Comparison of ENCODE assay signal across 8 mouse cellular contexts in genomic region chr5:23782931-23783877, GRCm38 (mm10). TPM values are rescaled to one million over a fixed set of nuclear protein-coding genes. Genes with fewer than 3 reads are reported as not detected.
DNase-seq lines count a peak whose midpoint lies in the region; ATAC-seq and TF ChIP-seq lines count a peak whose summit lies in the region.

Gene Pus7, minus strand, starts transcription at chr5:23783711.

- WGBS in forebrain, embryonic 14.5 days = under 1% methylated on average over 81 of the region's 86 CpGs
- under 1% methylated on average over 86 of the region's 86 CpGs for WGBS in large intestine, adult 2 months
- WGBS in lung, adult 2 months = under 1% methylated on average over 85 of the region's 86 CpGs
- WGBS in neural tube, embryonic 15.5 days = under 1% methylated on average over 74 of the region's 86 CpGs

- ATAC-seq in G1E (ENCODE audit: extremely low read depth, insufficient number of reproducible peaks, low FRiP score, poor library complexity, severe bottlenecking) = peak; percentile 58
- peak; percentile 95 for ATAC-seq in forebrain, embryonic 14.5 days
- peak; percentile 93 for ATAC-seq in neural tube, embryonic 15.5 days (ENCODE audit: low FRiP score)

- peak; percentile 27; the same call in 1 of the 2 replicates for TF ChIP-seq POLR2A in lung, adult 2 months (IDR thresholded peaks at IDR 0.05; ENCODE audit: borderline replicate concordance, extremely low read depth, low read depth, low read length)

- peaks cover 36% of the 10 kb centered on the region for H3K4me1 ChIP-seq in G1E (ENCODE audit: insufficient read depth, low read depth, low read length)
- H3K4me1 ChIP-seq in forebrain, embryonic 14.5 days (ENCODE audit: control insufficient read depth, insufficient read depth, low read length) = peaks cover 6% of the 10 kb centered on the region
- no peaks in the 10 kb centered on the region for H3K4me1 ChIP-seq in lung, adult 2 months (ENCODE audit: control insufficient read depth, insufficient read depth, low read length)
- peaks cover 30% of the 10 kb centered on the region for H3K4me1 ChIP-seq in neural tube, embryonic 15.5 days

- no peak within 1 kb of the TSS for H3K27ac ChIP-seq in forebrain, embryonic 14.5 days (ENCODE audit: low read depth, low read length)
- peak within 1 kb of the TSS; percentile 65 for H3K27ac ChIP-seq in neural tube, embryonic 15.5 days (replicated peaks)

- peak within 1 kb of the TSS; percentile 87 for H3K4me3 ChIP-seq in G1E (ENCODE audit: low read depth, low read length)
- H3K4me3 ChIP-seq in forebrain, embryonic 14.5 days (ENCODE audit: low read depth, low read length) = peak within 1 kb of the TSS; percentile 83
- peak within 1 kb of the TSS; percentile 63 for H3K4me3 ChIP-seq in lung, adult 2 months (replicated peaks; ENCODE audit: extremely low read depth, low read depth, low read length)
- H3K4me3 ChIP-seq in neural tube, embryonic 15.5 days (replicated peaks) = peak within 1 kb of the TSS; percentile 88

- intact Hi-C loops in heart, postnatal 14 days (cut with DNase I) = no loop called here

- H3K9ac ChIP-seq in forebrain, embryonic 14.5 days (ENCODE audit: low read length) = peak within 1 kb of the TSS; percentile 81
- peak within 1 kb of the TSS; percentile 86 for H3K9ac ChIP-seq in neural tube, embryonic 15.5 days (replicated peaks)

- TF ChIP-seq CTCF in G1E (IDR thresholded peaks at IDR 0.05; ENCODE audit: low read depth, low read length) = no peak
- no peak for TF ChIP-seq CTCF in lung, adult 2 months (IDR thresholded peaks at IDR 0.05; ENCODE audit: insufficient read depth, low read length)

- H3K4me2 ChIP-seq in forebrain, embryonic 14.5 days (ENCODE audit: low read length) = peak within 1 kb of the TSS; percentile 83
- H3K4me2 ChIP-seq in neural tube, embryonic 15.5 days = peak within 1 kb of the TSS; percentile 74

- H3K27me3 ChIP-seq in G1E (ENCODE audit: insufficient read depth, low read length) = no peaks in the 10 kb centered on the region
- no peaks in the 10 kb centered on the region for H3K27me3 ChIP-seq in forebrain, embryonic 14.5 days (replicated peaks; ENCODE audit: control insufficient read depth, insufficient read depth, low read length)
- H3K27me3 ChIP-seq in neural tube, embryonic 15.5 days (replicated peaks) = no peaks in the 10 kb centered on the region

- DNase-seq in G1E (ENCODE audit: low spot score) = peak; percentile 92
- DNase-seq in cerebellum, adult 11 months = peak; percentile 80
- DNase-seq in forebrain, embryonic 14.5 days (ENCODE audit: low spot score) = peak; percentile 91
- DNase-seq in heart, postnatal 14 days = peak; percentile 87 to 90
- peak; percentile 76 for DNase-seq in large intestine, adult 2 months (ENCODE audit: low read depth, low spot score)
- peak; percentile 75 for DNase-seq in lung, adult 2 months
- DNase-seq in testis, postnatal 10 days (ENCODE audit: low spot score) = peak; percentile 93

- H3K36me3 ChIP-seq in G1E (replicated peaks) = peaks cover 22% of the 10 kb centered on the region
- no peaks in the 10 kb centered on the region for H3K36me3 ChIP-seq in forebrain, embryonic 14.5 days (ENCODE audit: control insufficient read depth, insufficient read depth, low read length)
- no peaks in the 10 kb centered on the region for H3K36me3 ChIP-seq in neural tube, embryonic 15.5 days

- peaks cover 4% of the 10 kb centered on the region for H3K9me3 ChIP-seq in G1E (replicated peaks)
- H3K9me3 ChIP-seq in forebrain, embryonic 14.5 days (replicated peaks; ENCODE audit: control insufficient read depth, low read length) = no peaks in the 10 kb centered on the region
- no peaks in the 10 kb centered on the region for H3K9me3 ChIP-seq in neural tube, embryonic 15.5 days (replicated peaks)

RNA-seq across cellular contexts. Expression of gene Pus7, which starts in this region (rescaled TPM):
- total RNA-seq in G1E (2014; fragmentation: Nextera tagmentation) (78.8 and 84.1 TPM in 2 replicates), G1E (2017) (32.5 and 35.7 TPM in 2 replicates)
- 7.6 and 8.6 TPM in 2 replicates for polyA plus RNA-seq in G1E (2012)
- 11.6 and 15.3 TPM in 2 replicates for polyA plus RNA-seq in forebrain, embryonic 14.5 days (2014; fragmentation: Nextera tagmentation; extraction: Ambion mirVana)
- 10 to 100 TPM; 10.1 to 10.7 TPM for total RNA-seq in heart, postnatal 14 days (2021)
- 3.8 and 4.2 TPM in 2 replicates for polyA plus RNA-seq in large intestine, adult 2 months (2012; rRNA removed)
- polyA plus RNA-seq in lung, adult 2 months (2012; rRNA removed) = 2.3 and 3.1 TPM in 2 replicates
- 15.1 and 19.7 TPM in 2 replicates for polyA plus RNA-seq in neural tube, embryonic 15.5 days (2015; fragmentation: Nextera tagmentation; extraction: Ambion mirVana)
